Mouse (Mus musculus): ENCODE results near the gene E430018J23Rik. TPM values are rescaled to one million over a fixed set of nuclear protein-coding genes. Genes with fewer than 3 reads are reported as not detected.

The E430018J23Rik gene
- polyA plus RNA-seq (2014; fragmentation: Nextera tagmentation; extraction: Ambion mirVana) = 4.9 and 5.6 TPM in 2 replicates

- peak; percentile 92 for ATAC-seq (replicated peaks; ENCODE audit: insufficient number of reproducible peaks, low FRiP score, low TSS enrichment)
- Histone ChIP-seq H3K4me2 (peak within 1 kb of the TSS; percentile 68), H3K4me3 (ENCODE audit: low read depth, low read length) (peak within 1 kb of the TSS; percentile 71), H3K27me3 (ENCODE audit: control insufficient read depth, insufficient read depth, low read length) (no peaks in the 10 kb centered on the region), H3K9me3 (replicated peaks; ENCODE audit: control insufficient read depth, low read length) (no peaks in the 10 kb centered on the region), H3K27ac (ENCODE audit: low read depth, low read length) (peak within 1 kb of the TSS; percentile 76), H3K36me3 (ENCODE audit: control insufficient read depth, insufficient read depth, low read length) (no peaks in the 10 kb centered on the region), H3K4me1 (ENCODE audit: control insufficient read depth, insufficient read depth, low read length) (peaks cover 13% of the 10 kb centered on the region), H3K9ac (ENCODE audit: low read depth, low read length) (peak within 1 kb of the TSS; percentile 85)
- under 1% methylated on average over 45 of the region's 45 CpGs for WGBS (ENCODE audit: insufficient replicate concordance)
Observed at GRCm38 (mm10) chr7:127393157-127393943, at the start of gene E430018J23Rik. Gene E430018J23Rik (minus strand): TSS chr7:127393629.

- H3K9ac ChIP-seq (ENCODE audit: low read depth, low read length) = no peak overlapping the region
- no peak overlapping the region for H3K4me3 ChIP-seq (ENCODE audit: low read depth, low read length)
- H3K36me3 ChIP-seq (ENCODE audit: control insufficient read depth, insufficient read depth, low read length) = peaks cover 2% of the 10 kb centered on the region
- no peak overlapping the region for H3K27ac ChIP-seq (ENCODE audit: low read depth, low read length)
- no peak overlapping the region for H3K4me2 ChIP-seq
- no peak for ATAC-seq (replicated peaks; ENCODE audit: insufficient number of reproducible peaks, low FRiP score, low TSS enrichment)
- no peaks in the 10 kb centered on the region for H3K27me3 ChIP-seq (ENCODE audit: control insufficient read depth, insufficient read depth, low read length)
- H3K9me3 ChIP-seq (replicated peaks; ENCODE audit: control insufficient read depth, low read length) = peaks cover 9% of the 10 kb centered on the region; the same call in 1 of the 2 replicates
- no peaks in the 10 kb centered on the region for H3K4me1 ChIP-seq (ENCODE audit: control insufficient read depth, insufficient read depth, low read length)
- 78% methylated on average over 3 of the region's 3 CpGs for WGBS (ENCODE audit: insufficient replicate concordance)
Observed at GRCm38 (mm10) chr7:127437724-127438123, 44.3 kb upstream of the E430018J23Rik start.

GRCm38 (mm10) chr7:127435206-127435605, 41.8 kb upstream of the E430018J23Rik start:
- Histone ChIP-seq H3K27ac (ENCODE audit: low read depth, low read length) (no peak overlapping the region), H3K27me3 (ENCODE audit: control insufficient read depth, insufficient read depth, low read length) (no peaks in the 10 kb centered on the region), H3K36me3 (ENCODE audit: control insufficient read depth, insufficient read depth, low read length) (no peaks in the 10 kb centered on the region), H3K4me3 (ENCODE audit: low read depth, low read length) (no peak overlapping the region), H3K4me1 (ENCODE audit: control insufficient read depth, insufficient read depth, low read length) (no peaks in the 10 kb centered on the region), H3K9me3 (replicated peaks; ENCODE audit: control insufficient read depth, low read length) (peaks cover 9% of the 10 kb centered on the region; the same call in 1 of the 2 replicates), H3K4me2 (no peak overlapping the region), H3K9ac (ENCODE audit: low read depth, low read length) (no peak overlapping the region)
- 79% methylated on average over 4 of the region's 4 CpGs for WGBS (ENCODE audit: insufficient replicate concordance)
- no peak for ATAC-seq (replicated peaks; ENCODE audit: insufficient number of reproducible peaks, low FRiP score, low TSS enrichment)

GRCm38 (mm10) chr7:127426354-127426753, 32.9 kb upstream of the E430018J23Rik start:
- Histone ChIP-seq H3K27ac (ENCODE audit: low read depth, low read length) (no peak overlapping the region), H3K4me2 (no peak overlapping the region), H3K27me3 (ENCODE audit: control insufficient read depth, insufficient read depth, low read length) (peaks cover 10% of the 10 kb centered on the region), H3K4me1 (ENCODE audit: control insufficient read depth, insufficient read depth, low read length) (peaks cover 3% of the 10 kb centered on the region; the same call in 1 of the 2 replicates), H3K9ac (ENCODE audit: low read depth, low read length) (no peak overlapping the region), H3K36me3 (ENCODE audit: control insufficient read depth, insufficient read depth, low read length) (no peaks in the 10 kb centered on the region), H3K4me3 (ENCODE audit: low read depth, low read length) (no peak overlapping the region), H3K9me3 (replicated peaks; ENCODE audit: control insufficient read depth, low read length) (no peaks in the 10 kb centered on the region)
- 55% methylated on average over 3 of the region's 3 CpGs for WGBS (ENCODE audit: insufficient replicate concordance)
- no peak for ATAC-seq (replicated peaks; ENCODE audit: insufficient number of reproducible peaks, low FRiP score, low TSS enrichment)

GRCm38 (mm10) chr7:127425911-127426310, 32.5 kb upstream of the E430018J23Rik start:
- Histone ChIP-seq H3K9ac (ENCODE audit: low read depth, low read length) (no peak overlapping the region), H3K4me2 (no peak overlapping the region), H3K4me1 (ENCODE audit: control insufficient read depth, insufficient read depth, low read length) (peaks cover 8% of the 10 kb centered on the region), H3K9me3 (replicated peaks; ENCODE audit: control insufficient read depth, low read length) (no peaks in the 10 kb centered on the region), H3K36me3 (ENCODE audit: control insufficient read depth, insufficient read depth, low read length) (no peaks in the 10 kb centered on the region), H3K27me3 (ENCODE audit: control insufficient read depth, insufficient read depth, low read length) (peaks cover 10% of the 10 kb centered on the region), H3K27ac (ENCODE audit: low read depth, low read length) (no peak overlapping the region), H3K4me3 (ENCODE audit: low read depth, low read length) (no peak overlapping the region)
- WGBS (ENCODE audit: insufficient replicate concordance) = 72% methylated on average over 2 of the region's 2 CpGs
- no peak for ATAC-seq (replicated peaks; ENCODE audit: insufficient number of reproducible peaks, low FRiP score, low TSS enrichment)

GRCm38 (mm10) chr7:127425291-127425690, 31.9 kb upstream of the E430018J23Rik start:
- Histone ChIP-seq H3K9me3 (replicated peaks; ENCODE audit: control insufficient read depth, low read length) (no peaks in the 10 kb centered on the region), H3K27ac (ENCODE audit: low read depth, low read length) (no peak overlapping the region), H3K27me3 (ENCODE audit: control insufficient read depth, insufficient read depth, low read length) (peaks cover 10% of the 10 kb centered on the region), H3K4me3 (ENCODE audit: low read depth, low read length) (no peak overlapping the region), H3K4me1 (ENCODE audit: control insufficient read depth, insufficient read depth, low read length) (peaks cover 8% of the 10 kb centered on the region), H3K9ac (ENCODE audit: low read depth, low read length) (no peak overlapping the region), H3K4me2 (no peak overlapping the region), H3K36me3 (ENCODE audit: control insufficient read depth, insufficient read depth, low read length) (no peaks in the 10 kb centered on the region)
- no peak for ATAC-seq (replicated peaks; ENCODE audit: insufficient number of reproducible peaks, low FRiP score, low TSS enrichment)
- 81% methylated on average over 3 of the region's 3 CpGs for WGBS (ENCODE audit: insufficient replicate concordance)

GRCm38 (mm10) chr7:127422247-127422646, 28.8 kb upstream of the E430018J23Rik start:
- Histone ChIP-seq H3K9ac (ENCODE audit: low read depth, low read length) (peak overlapping the region; percentile 80), H3K36me3 (ENCODE audit: control insufficient read depth, insufficient read depth, low read length) (no peaks in the 10 kb centered on the region), H3K4me3 (ENCODE audit: low read depth, low read length) (peak overlapping the region; percentile 74), H3K4me2 (peak overlapping the region; percentile 83), H3K9me3 (replicated peaks; ENCODE audit: control insufficient read depth, low read length) (no peaks in the 10 kb centered on the region), H3K27me3 (ENCODE audit: control insufficient read depth, insufficient read depth, low read length) (peaks cover 10% of the 10 kb centered on the region), H3K4me1 (ENCODE audit: control insufficient read depth, insufficient read depth, low read length) (peaks cover 8% of the 10 kb centered on the region), H3K27ac (ENCODE audit: low read depth, low read length) (no peak overlapping the region)
- WGBS (ENCODE audit: insufficient replicate concordance) = under 1% methylated on average over 15 of the region's 15 CpGs
- ATAC-seq (replicated peaks; ENCODE audit: insufficient number of reproducible peaks, low FRiP score, low TSS enrichment) = no peak

- under 1% methylated on average over 48 of the region's 48 CpGs for WGBS (ENCODE audit: insufficient replicate concordance)
- Histone ChIP-seq H3K27ac (ENCODE audit: low read depth, low read length) (peak within 1 kb of the TSS; percentile 57), H3K4me1 (ENCODE audit: control insufficient read depth, insufficient read depth, low read length) (peaks cover 8% of the 10 kb centered on the region)
Observed at GRCm38 (mm10) chr7:127421388-127422191, 28.2 kb upstream of the E430018J23Rik start, which contains the start of gene Zfp688. Gene Zfp688 (minus strand): TSS chr7:127422068.

More at GRCm38 (mm10) chr7:127421388-127422191, 28.2 kb upstream of the E430018J23Rik start, which contains the start of gene Zfp688:
- no peaks in the 10 kb centered on the region for H3K36me3 ChIP-seq (ENCODE audit: control insufficient read depth, insufficient read depth, low read length)
- H3K4me2 ChIP-seq = peak within 1 kb of the TSS; percentile 83
- H3K4me3 ChIP-seq (ENCODE audit: low read depth, low read length) = peak within 1 kb of the TSS; percentile 74
- peaks cover 10% of the 10 kb centered on the region for H3K27me3 ChIP-seq (ENCODE audit: control insufficient read depth, insufficient read depth, low read length)
- H3K9ac ChIP-seq (ENCODE audit: low read depth, low read length) = peak within 1 kb of the TSS; percentile 80
- peak; percentile 83 for ATAC-seq (replicated peaks; ENCODE audit: insufficient number of reproducible peaks, low FRiP score, low TSS enrichment)
- H3K9me3 ChIP-seq (replicated peaks; ENCODE audit: control insufficient read depth, low read length) = no peaks in the 10 kb centered on the region
